13 mouse cellular contexts compared by ENCODE assay signal in the genomic region with DNA sequence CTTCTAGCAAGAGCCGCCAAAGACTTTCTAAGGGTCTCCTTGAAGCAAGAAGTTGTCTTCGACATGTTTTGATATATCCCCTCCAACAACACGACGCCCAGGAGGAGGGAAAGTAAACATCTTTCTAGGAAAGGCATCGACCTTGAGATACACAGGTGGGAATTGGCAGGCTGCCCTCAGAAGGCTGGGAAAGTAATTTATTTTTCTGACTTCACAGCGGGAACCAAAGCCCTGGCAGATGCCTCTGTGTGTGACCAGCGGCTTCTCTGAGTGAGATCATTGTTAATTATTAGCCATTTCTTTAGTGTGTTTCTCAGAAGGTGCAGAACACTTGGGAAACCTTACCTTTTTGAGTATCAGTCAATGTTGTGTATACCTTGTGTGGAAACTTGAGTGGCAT.
DNase-seq lines count a peak whose midpoint lies in the region; ATAC-seq and TF ChIP-seq lines count a peak whose summit lies in the region.
"Had no signal": no experiment of that assay in that cellular context is flagged by ENCODE, and none has a peak within 500 bp of the region (broad histone marks: within the 10 kb centered on the region; RNA-seq: fewer than 3 reads in every experiment).

No protein-coding gene starts in this region.

- no peaks in the 10 kb centered on the region for H3K9me3 ChIP-seq in hindbrain, embryonic 14.5 days (ENCODE audit: control insufficient read depth, low read length)
- H3K9me3 ChIP-seq in hindbrain, embryonic 13.5 days = no peaks in the 10 kb centered on the region
- H3K9me3 ChIP-seq: forebrain, embryonic 10.5 days; midbrain, embryonic 12.5 days had no signal

- no peak overlapping the region for H3K27ac ChIP-seq in hindbrain, embryonic 14.5 days
- no peak overlapping the region for H3K27ac ChIP-seq in hindbrain, embryonic 13.5 days
- no peak overlapping the region for H3K27ac ChIP-seq in gastrocnemius, adult 2 months
- H3K27ac ChIP-seq: forebrain, embryonic 10.5 days; left cerebral cortex, adult 2 months; midbrain, embryonic 12.5 days had no signal

- intact Hi-C loops in gastrocnemius, adult 2 months (cut with DNase I) = no loop called here

- TF ChIP-seq POLR2A in brain, embryonic 14.5 days (IDR thresholded peaks at IDR 0.05; ENCODE audit: borderline replicate concordance, extremely low read depth, insufficient read depth, insufficient read length, poor library complexity, severe bottlenecking) = no peak

- 57% methylated on average over 7 of the region's 7 CpGs for WGBS in hindbrain, embryonic 14.5 days
- 68% methylated on average over 7 of the region's 7 CpGs for WGBS in hindbrain, embryonic 13.5 days

- H3K36me3 ChIP-seq in hindbrain, embryonic 14.5 days (replicated peaks; ENCODE audit: control insufficient read depth, insufficient read depth) = peaks cover 32% of the 10 kb centered on the region
- peaks cover 43% of the 10 kb centered on the region for H3K36me3 ChIP-seq in hindbrain, embryonic 13.5 days
- H3K36me3 ChIP-seq: forebrain, embryonic 10.5 days had no signal

- TF ChIP-seq CTCF in brain, embryonic 14.5 days (IDR thresholded peaks at IDR 0.05; ENCODE audit: borderline replicate concordance, extremely low read depth, insufficient read depth, insufficient read length) = no peak
- TF ChIP-seq CTCF in gastrocnemius, adult 2 months (IDR thresholded peaks at IDR 0.05) = no peak

- H3K9ac ChIP-seq in hindbrain, embryonic 14.5 days = no peak overlapping the region
- no peak overlapping the region for H3K9ac ChIP-seq in hindbrain, embryonic 13.5 days
- H3K9ac ChIP-seq: midbrain, embryonic 12.5 days had no signal

- H3K27me3 ChIP-seq in hindbrain, embryonic 14.5 days (ENCODE audit: control insufficient read depth, insufficient read depth, low read length) = no peaks in the 10 kb centered on the region
- no peaks in the 10 kb centered on the region for H3K27me3 ChIP-seq in hindbrain, embryonic 13.5 days
- H3K27me3 ChIP-seq: midbrain, embryonic 12.5 days had no signal

- peak; percentile 36 for DNase-seq in hindbrain, embryonic 14.5 days (ENCODE audit: low spot score)
- DNase-seq in brain, embryonic 14.5 days (ENCODE audit: low read depth) = peak; percentile 25
- peak; percentile 33 for DNase-seq in embryo, embryonic 11 days
- peak; percentile 77 for DNase-seq in kidney, postnatal 10 days
- no peak for DNase-seq in spleen, postnatal 36 days (ENCODE audit: low spot score in 2 of 2)
- DNase-seq in gastrocnemius, adult 2 months = no peak
- DNase-seq in urinary bladder, postnatal 25 days (ENCODE audit: low spot score) = no peak
- DNase-seq: heart, postnatal 36 days; lung, adult 18-20 months had no signal

- no peak for ATAC-seq in hindbrain, embryonic 14.5 days (ENCODE audit: low FRiP score)
- no peak for ATAC-seq in hindbrain, embryonic 13.5 days (ENCODE audit: low FRiP score)

- no peaks in the 10 kb centered on the region for H3K4me1 ChIP-seq in hindbrain, embryonic 14.5 days (replicated peaks; ENCODE audit: control insufficient read depth, insufficient read depth, low read length)
- H3K4me1 ChIP-seq in hindbrain, embryonic 13.5 days (replicated peaks) = no peaks in the 10 kb centered on the region
- H3K4me1 ChIP-seq: forebrain, embryonic 10.5 days; midbrain, embryonic 12.5 days had no signal

- no peak overlapping the region for H3K4me2 ChIP-seq in hindbrain, embryonic 14.5 days (replicated peaks)
- H3K4me2 ChIP-seq in hindbrain, embryonic 13.5 days = no peak overlapping the region
- H3K4me2 ChIP-seq: midbrain, embryonic 12.5 days had no signal

- no peak overlapping the region for H3K4me3 ChIP-seq in hindbrain, embryonic 14.5 days (replicated peaks; ENCODE audit: low read length)
- no peak overlapping the region for H3K4me3 ChIP-seq in hindbrain, embryonic 13.5 days
- H3K4me3 ChIP-seq in gastrocnemius, adult 2 months = no peak overlapping the region
- H3K4me3 ChIP-seq: forebrain, embryonic 10.5 days; left cerebral cortex, adult 2 months; midbrain, embryonic 12.5 days had no signal

Comparison
In these comparisons a context has a peak if more than half of its experiments do, and no peak if none do; other contexts are left out.
1. DNase-seq: peak in hindbrain, embryonic 14.5 days (single experiment), brain, embryonic 14.5 days (single experiment), embryo, embryonic 11 days (single experiment) and kidney, postnatal 10 days (single experiment); none in spleen, postnatal 36 days (0 of 2), gastrocnemius, adult 2 months (single experiment) and urinary bladder, postnatal 25 days (single experiment).